Mouse (Mus musculus): Measurements from ENCODE around the gene Olfr223.
"Not testable (repeated sequence)": the region's sequence is repeated elsewhere in the genome, so short reads cannot be mapped to it uniquely, and the experiment has no call there.

The Olfr223 gene

GRCm38 (mm10) chr11:59593189-59593588 lies at the start of gene Olfr223:
Gene Olfr223 (minus strand): TSS chr11:59593289.
- DNase-seq (ENCODE audit: low spot score in 2 of 2), result no peak

- DNase-seq (ENCODE audit: low spot score in 2 of 2), result no peak
Measured at GRCm38 (mm10) chr11:59642420-59642819, 49.3 kb upstream of the Olfr223 start.

GRCm38 (mm10) chr11:59641227-59641626 lies 48.1 kb upstream of the Olfr223 start:
- no peak for DNase-seq (ENCODE audit: low spot score in 2 of 2)

GRCm38 (mm10) chr11:59639957-59640643 lies 47.0 kb upstream of the Olfr223 start:
- DNase-seq (ENCODE audit: low spot score in 2 of 2), result no peak

GRCm38 (mm10) chr11:59636695-59637414 lies 43.8 kb upstream of the Olfr223 start:
- no peak for DNase-seq (ENCODE audit: low spot score in 2 of 2)

- DNase-seq (ENCODE audit: low spot score in 2 of 2), result no peak
Measured at GRCm38 (mm10) chr11:59635821-59636694, 43.0 kb upstream of the Olfr223 start.

GRCm38 (mm10) chr11:59635251-59635795 lies 42.2 kb upstream of the Olfr223 start:
- no peak for DNase-seq (ENCODE audit: low spot score in 2 of 2)

- DNase-seq (ENCODE audit: low spot score in 2 of 2), result no peak
Measured at GRCm38 (mm10) chr11:59634001-59634660, 41.0 kb upstream of the Olfr223 start.

GRCm38 (mm10) chr11:59633037-59633436 lies 39.9 kb upstream of the Olfr223 start:
- DNase-seq (ENCODE audit: low spot score in 2 of 2), result peak in 1 of 2 experiments; percentile 38

- DNase-seq (ENCODE audit: low spot score in 2 of 2), result no peak
Measured at GRCm38 (mm10) chr11:59631980-59632379, 38.9 kb upstream of the Olfr223 start.

- DNase-seq (ENCODE audit: low spot score in 2 of 2), result no peak
Measured at GRCm38 (mm10) chr11:59629871-59630270, 36.8 kb upstream of the Olfr223 start.

- DNase-seq (ENCODE audit: low spot score in 2 of 2), result no peak
Measured at GRCm38 (mm10) chr11:59628177-59628576, 35.1 kb upstream of the Olfr223 start.

GRCm38 (mm10) chr11:59626192-59626591 lies 33.1 kb upstream of the Olfr223 start:
- no peak for DNase-seq (ENCODE audit: low spot score in 2 of 2)

GRCm38 (mm10) chr11:59624017-59624630 lies 31.0 kb upstream of the Olfr223 start:
- DNase-seq (ENCODE audit: low spot score in 2 of 2), result peak in 1 of 2 experiments; percentile 26

- no peak for DNase-seq (ENCODE audit: low spot score in 2 of 2)
Measured at GRCm38 (mm10) chr11:59622214-59622613, 29.1 kb upstream of the Olfr223 start.

- not testable (repeated sequence) for DNase-seq (ENCODE audit: low spot score in 2 of 2)
Measured at GRCm38 (mm10) chr11:59616986-59617385, 23.9 kb upstream of the Olfr223 start.

- DNase-seq (ENCODE audit: low spot score in 2 of 2), result no peak
Measured at GRCm38 (mm10) chr11:59614120-59614519, 21.0 kb upstream of the Olfr223 start.

- no peak for DNase-seq (ENCODE audit: low spot score in 2 of 2)
Measured at GRCm38 (mm10) chr11:59611646-59612045, 18.6 kb upstream of the Olfr223 start.

GRCm38 (mm10) chr11:59602287-59602686 lies 9.2 kb upstream of the Olfr223 start:
- no peak for DNase-seq (ENCODE audit: low spot score in 2 of 2)

- no peak for DNase-seq (ENCODE audit: low spot score in 2 of 2)
Measured at GRCm38 (mm10) chr11:59600872-59601271, 7.8 kb upstream of the Olfr223 start.

- DNase-seq (ENCODE audit: low spot score in 2 of 2), result no peak
Measured at GRCm38 (mm10) chr11:59599211-59599610, 6.1 kb upstream of the Olfr223 start.
